Comparison of ENCODE assay signal across 13 mouse cellular contexts in the genomic region with DNA sequence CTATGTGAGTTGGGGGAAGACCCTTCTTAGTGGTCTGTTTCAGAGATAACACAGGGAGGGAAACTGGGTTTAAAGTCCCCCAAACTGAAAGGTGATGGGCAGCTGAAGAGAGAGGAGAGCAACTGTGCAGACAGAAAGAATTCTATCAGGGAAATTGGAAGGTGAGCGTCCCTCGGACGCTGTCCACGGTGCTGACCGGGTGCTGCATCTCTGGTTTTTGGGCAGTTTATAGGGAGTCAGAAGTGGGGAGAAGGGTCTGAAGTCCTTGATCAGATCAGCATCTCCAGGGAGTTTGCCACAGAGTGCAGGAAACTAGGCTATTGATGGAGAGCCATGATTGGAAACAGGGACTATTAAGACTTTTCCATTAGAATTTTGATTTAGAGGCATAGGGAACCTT. TPM values are rescaled to one million over a fixed set of nuclear protein-coding genes. Genes with fewer than 3 reads are reported as not detected.
DNase-seq lines count a peak whose midpoint lies in the region; ATAC-seq and TF ChIP-seq lines count a peak whose summit lies in the region.
"Had no signal": no experiment of that assay in that cellular context is flagged by ENCODE, and none has a peak within 500 bp of the region (broad histone marks: within the 10 kb centered on the region; RNA-seq: fewer than 3 reads in every experiment).

No protein-coding gene starts in this region.

- no peak overlapping the region for H3K4me3 ChIP-seq in thymus, adult 2 months (ENCODE audit: control insufficient read depth, insufficient read depth, low read length)
- H3K4me3 ChIP-seq in intestine, postnatal 0 days (ENCODE audit: low read depth, low read length), result no peak overlapping the region
- H3K4me3 ChIP-seq: embryonic facial prominence, embryonic 15.5 days had no signal

- no peaks in the 10 kb centered on the region for H3K27me3 ChIP-seq in thymus, adult 2 months (ENCODE audit: control insufficient read depth, insufficient read depth, low read length)
- H3K27me3 ChIP-seq in intestine, postnatal 0 days (replicated peaks; ENCODE audit: control insufficient read depth, insufficient read depth, low read length), result no peaks in the 10 kb centered on the region

- WGBS in thymus, adult 2 months, result 7% methylated on average over 5 of the region's 5 CpGs
- 4% methylated on average over 5 of the region's 5 CpGs for WGBS in intestine, postnatal 0 days

- H3K9ac ChIP-seq in intestine, postnatal 0 days (ENCODE audit: low read depth, low read length), result no peak overlapping the region
- H3K9ac ChIP-seq: embryonic facial prominence, embryonic 15.5 days had no signal

- no peak overlapping the region for H3K27ac ChIP-seq in thymus, adult 2 months (ENCODE audit: control insufficient read depth, insufficient read depth, low read length)
- no peak overlapping the region for H3K27ac ChIP-seq in intestine, postnatal 0 days (ENCODE audit: low read depth, low read length)
- H3K27ac ChIP-seq: embryonic facial prominence, embryonic 15.5 days had no signal

- TF ChIP-seq CTCF in thymus, adult 2 months (IDR thresholded peaks at IDR 0.05; ENCODE audit: borderline replicate concordance, control insufficient read depth, extremely low read depth, insufficient read depth, low read length, poor library complexity), result no peak
- no peak for TF ChIP-seq CTCF in intestine, postnatal 0 days (IDR thresholded peaks at IDR 0.05; ENCODE audit: low read depth)

- TF ChIP-seq POLR2A in thymus, adult 2 months (IDR thresholded peaks at IDR 0.05; ENCODE audit: control insufficient read depth, extremely low read depth, insufficient read depth, low read length, poor library complexity), result no peak

- H3K9me3 ChIP-seq in intestine, postnatal 0 days (ENCODE audit: control insufficient read depth), result no peaks in the 10 kb centered on the region
- H3K9me3 ChIP-seq: embryonic facial prominence, embryonic 15.5 days had no signal

- intact Hi-C loops in heart, postnatal 25 days (cut with DNase I), result no loop called here

- DNase-seq in heart, postnatal 4 days, result peak; percentile 41
- no peak for DNase-seq in heart, postnatal 25 days (ENCODE audit: low spot score)
- peak; percentile 7 for DNase-seq in thymus, adult 2 months
- DNase-seq in thymus, postnatal 36 days, result no peak
- peak; percentile 53 for DNase-seq in embryo, embryonic 11.5 days (ENCODE audit: low read depth, low spot score)
- peak; percentile 5 for DNase-seq in thymus, postnatal 25 days
- DNase-seq in spleen, adult 18-20 months, result no peak
- DNase-seq: left cerebral cortex, postnatal 4 days had no signal

- H3K4me2 ChIP-seq in intestine, postnatal 0 days (replicated peaks; ENCODE audit: low read depth), result no peak overlapping the region
- H3K4me2 ChIP-seq: embryonic facial prominence, embryonic 15.5 days had no signal

- H3K4me1 ChIP-seq in thymus, adult 2 months (replicated peaks; ENCODE audit: control insufficient read depth, insufficient read depth, low read length), result no peaks in the 10 kb centered on the region
- no peaks in the 10 kb centered on the region for H3K4me1 ChIP-seq in intestine, postnatal 0 days (replicated peaks; ENCODE audit: control insufficient read depth, insufficient read depth, low read length)
- H3K4me1 ChIP-seq: embryonic facial prominence, embryonic 15.5 days had no signal

- no peaks in the 10 kb centered on the region for H3K36me3 ChIP-seq in thymus, adult 2 months (ENCODE audit: control insufficient read depth, insufficient read depth, low read length)
- H3K36me3 ChIP-seq in intestine, postnatal 0 days (ENCODE audit: control insufficient read depth, insufficient read depth), result no peaks in the 10 kb centered on the region
- H3K36me3 ChIP-seq: embryonic facial prominence, embryonic 15.5 days had no signal

- ATAC-seq in intestine, postnatal 0 days, result no peak
- ATAC-seq: Patski had no signal

RNA-seq across cellular contexts. Expression of gene Nms, which starts 0.7 kb away (rescaled TPM):
- not detected for total RNA-seq in heart, postnatal 4 days (2021)
- not detected for total RNA-seq in heart, postnatal 25 days (2021)
- 0.22 and 0.27 TPM in 2 replicates for polyA plus RNA-seq in thymus, adult 2 months (2012; rRNA removed)
- polyA plus RNA-seq in intestine, postnatal 0 days (2015; fragmentation: Nextera tagmentation; extraction: Ambion mirVana), result not detected in 2 replicates
- total RNA-seq: left cerebral cortex, postnatal 4 days had no signal
- polyA plus RNA-seq: embryonic facial prominence, embryonic 15.5 days; heart, postnatal 0 days; Patski; stomach, embryonic 16.5 days had no signal

RNA-seq across cellular contexts. Expression of gene Chst10, which starts 41.6 kb away (rescaled TPM):
- under 1 TPM; 0.74 to 0.88 TPM for total RNA-seq in heart, postnatal 4 days (2021)
- under 1 TPM; 0.29 to 0.34 TPM for total RNA-seq in heart, postnatal 25 days (2021)
- 20.5 and 20.9 TPM in 2 replicates for polyA plus RNA-seq in thymus, adult 2 months (2012; rRNA removed)
- polyA plus RNA-seq in intestine, postnatal 0 days (2015; fragmentation: Nextera tagmentation; extraction: Ambion mirVana), result 0.93 and 1.4 TPM in 2 replicates

RNA-seq across cellular contexts. Expression of gene Pdcl3, which starts 45.8 kb away (rescaled TPM):
- total RNA-seq in heart, postnatal 4 days (2021), result 100 to 1,000 TPM; 114 TPM
- total RNA-seq in heart, postnatal 25 days (2021), result 10 to 100 TPM; 68.6 to 72.8 TPM
- polyA plus RNA-seq in thymus, adult 2 months (2012; rRNA removed), result 18.0 and 22.2 TPM in 2 replicates
- 125 and 126 TPM in 2 replicates for polyA plus RNA-seq in intestine, postnatal 0 days (2015; fragmentation: Nextera tagmentation; extraction: Ambion mirVana)

Comparison
In these comparisons a context has a peak if more than half of its experiments do, and no peak if none do; other contexts are left out.
1. DNase-seq: peak in heart, postnatal 4 days (single experiment), thymus, adult 2 months (single experiment), embryo, embryonic 11.5 days (single experiment) and thymus, postnatal 25 days (single experiment); none in heart, postnatal 25 days (single experiment), thymus, postnatal 36 days (0 of 2) and spleen, adult 18-20 months (0 of 2).